Mouse (Mus musculus): ENCODE data around the gene Rhbdd1. TPM values are rescaled to one million over a fixed set of nuclear protein-coding genes. Genes with fewer than 3 reads are reported as not detected.

Rhbdd1 gene
- total and polyA plus RNA-seq, 3 experiments, result 7.5 to 10.4 TPM; not detected in 1

DNA sequence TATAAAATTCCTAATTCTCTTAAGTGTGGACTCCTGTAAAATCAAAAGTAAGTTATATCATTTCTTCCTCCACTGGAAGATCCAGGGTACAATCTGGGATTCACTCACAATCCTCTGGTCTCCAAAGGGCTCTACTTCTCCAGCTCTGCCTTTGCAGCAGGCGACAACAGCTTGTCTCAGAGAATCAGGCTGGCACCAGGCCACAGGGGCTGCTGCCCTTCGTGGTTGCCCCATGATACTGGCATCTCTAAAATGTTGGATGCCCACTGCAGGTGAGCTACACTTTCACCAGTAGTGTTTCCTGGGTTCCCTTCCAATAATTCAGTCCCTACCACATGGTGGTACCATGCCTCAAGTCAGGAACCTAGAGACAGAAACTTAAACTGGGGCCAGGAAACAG lies 67.9 kb downstream of the Rhbdd1 start (continued):
- no peak for TF ChIP-seq RCOR1 (IDR thresholded peaks at IDR 0.05; ENCODE audit: low read depth, low read length)

DNA sequence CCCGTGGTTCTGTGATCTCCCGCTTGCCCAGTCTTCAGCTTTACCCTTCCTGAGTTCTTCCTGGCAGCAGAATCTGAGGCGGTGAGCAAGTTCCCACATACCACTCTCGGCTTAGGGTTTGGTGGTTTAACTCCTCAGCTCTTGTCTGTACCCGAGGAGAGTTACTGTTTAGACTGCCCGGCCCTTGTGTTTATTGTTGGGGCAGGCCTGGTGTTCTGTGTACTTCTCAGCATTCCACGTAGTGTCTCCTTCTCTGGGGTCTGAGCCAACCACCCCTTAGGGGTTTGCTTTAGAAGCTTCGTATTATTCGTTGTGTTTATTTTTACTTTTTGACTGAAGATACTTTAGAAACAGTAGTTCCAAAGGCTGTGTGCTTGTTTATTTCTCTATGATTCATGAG lies 68.8 kb downstream of the Rhbdd1 start:
- H3K36me3 ChIP-seq (ENCODE audit: control insufficient read depth in 1 of 2, insufficient read depth in 2 of 2, low read length in 2 of 2), result no peaks in the 10 kb centered on the region; a peak in 1 of 4 replicates
- no peaks in the 10 kb centered on the region for H3K9me3 ChIP-seq (replicated peaks; ENCODE audit: insufficient read depth, low read length)
- H3K4me3 ChIP-seq (ENCODE audit: control insufficient read depth in 1 of 2, insufficient read depth in 1 of 2, low read depth in 2 of 2, low read length in 2 of 2), result no peak overlapping the region
- no peaks in the 10 kb centered on the region for H3K79me2 ChIP-seq (ENCODE audit: control insufficient read depth, insufficient read depth, low read length, poor library complexity)
- no peaks in the 10 kb centered on the region for H3K27me3 ChIP-seq (ENCODE audit: control insufficient read depth in 1 of 2, insufficient read depth in 2 of 2, low read length in 2 of 2)
- H3K4me1 ChIP-seq (ENCODE audit: control insufficient read depth in 1 of 2, insufficient read depth in 2 of 2, low read length in 2 of 2), result no peaks in the 10 kb centered on the region
- no peak overlapping the region for H3K9ac ChIP-seq (ENCODE audit: control insufficient read depth, low read depth, low read length, poor library complexity, severe bottlenecking)
- no peak for DNase-seq (ENCODE audit: low read depth, low spot score)
- H3K27ac ChIP-seq (ENCODE audit: control insufficient read depth, low read depth, low read length), result no peak overlapping the region
- no peak for TF ChIP-seq JUND (IDR thresholded peaks at IDR 0.05; ENCODE audit: low read depth, low read length)
- TF ChIP-seq UBTF (IDR thresholded peaks at IDR 0.05; ENCODE audit: borderline replicate concordance, insufficient read depth, low read depth, low read length), result no peak
- no peak for TF ChIP-seq KAT2A (conservative IDR thresholded peaks at IDR 0.05; ENCODE audit: low read depth, low read length)
- TF ChIP-seq ETS1 (IDR thresholded peaks at IDR 0.05; ENCODE audit: low read depth, low read length), result no peak
- TF ChIP-seq ZC3H11A (IDR thresholded peaks at IDR 0.05; ENCODE audit: low read depth, low read length), result no peak
- TF ChIP-seq ELF1 (IDR thresholded peaks at IDR 0.05; ENCODE audit: low read depth, low read length), result no peak
- TF ChIP-seq GABPA (IDR thresholded peaks at IDR 0.05; ENCODE audit: low read depth, low read length), result no peak
- no peak for TF ChIP-seq TBP (IDR thresholded peaks at IDR 0.05; ENCODE audit: low read depth, low read length)
- TF ChIP-seq CHD2 (IDR thresholded peaks at IDR 0.05; ENCODE audit: low read length), result no peak
- TF ChIP-seq ZNF384 (IDR thresholded peaks at IDR 0.05; ENCODE audit: low read depth, low read length), result no peak
- TF ChIP-seq E2F4 (IDR thresholded peaks at IDR 0.05; ENCODE audit: borderline replicate concordance, low read depth, low read length), result no peak
- TF ChIP-seq POLR2AphosphoS5 (IDR thresholded peaks at IDR 0.05; ENCODE audit: borderline replicate concordance, low read depth, low read length), result no peak
- no peak for TF ChIP-seq USF1 (IDR thresholded peaks at IDR 0.05; ENCODE audit: low read depth, low read length)
- no peak for TF ChIP-seq RAD21 (IDR thresholded peaks at IDR 0.05; ENCODE audit: low read depth, low read length)
- TF ChIP-seq SIN3A (IDR thresholded peaks at IDR 0.05; ENCODE audit: low read length), result no peak
- no peak for TF ChIP-seq TCF12 (IDR thresholded peaks at IDR 0.05; ENCODE audit: low read depth, low read length)
- no peak for TF ChIP-seq TAL1 (IDR thresholded peaks at IDR 0.05; ENCODE audit: low read length)
- no peak for TF ChIP-seq SMC3 (IDR thresholded peaks at IDR 0.05; ENCODE audit: low read depth, low read length)

DNA sequence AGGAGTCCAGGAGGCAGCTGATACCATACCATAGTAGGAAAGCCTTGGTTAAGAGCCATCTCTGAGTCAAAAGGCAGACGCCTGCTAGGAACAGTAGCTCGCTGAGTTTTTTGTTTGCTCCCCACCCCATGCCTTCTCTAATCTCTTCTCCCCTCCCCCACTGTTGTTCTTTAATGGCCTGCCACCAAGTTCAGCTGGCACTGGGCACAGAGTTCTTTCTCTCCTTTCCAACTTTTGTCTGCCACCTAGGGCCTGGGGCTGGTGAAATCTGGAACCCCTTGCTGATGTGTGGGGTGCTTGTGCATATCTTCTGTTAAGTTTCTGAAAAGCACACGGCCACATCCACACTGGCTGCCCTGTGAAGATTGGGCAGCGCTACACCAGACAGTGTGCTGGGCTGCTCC lies 69.6 kb downstream of the Rhbdd1 start:
- Histone ChIP-seq H3K79me2 (ENCODE audit: control insufficient read depth, insufficient read depth, low read length, poor library complexity) (no peaks in the 10 kb centered on the region), H3K4me1 (ENCODE audit: control insufficient read depth in 1 of 2, insufficient read depth in 2 of 2, low read length in 2 of 2) (no peaks in the 10 kb centered on the region), H3K9ac (ENCODE audit: control insufficient read depth, low read depth, low read length, poor library complexity, severe bottlenecking) (no peak overlapping the region), H3K27ac (ENCODE audit: control insufficient read depth, low read depth, low read length) (no peak overlapping the region), H3K36me3 (ENCODE audit: control insufficient read depth in 1 of 2, insufficient read depth in 2 of 2, low read length in 2 of 2) (no peaks in the 10 kb centered on the region; a peak in 1 of 4 replicates), H3K4me3 (ENCODE audit: control insufficient read depth in 1 of 2, insufficient read depth in 1 of 2, low read depth in 2 of 2, low read length in 2 of 2) (no peak overlapping the region), H3K9me3 (replicated peaks; ENCODE audit: insufficient read depth, low read length) (no peaks in the 10 kb centered on the region), H3K27me3 (ENCODE audit: control insufficient read depth in 1 of 2, insufficient read depth in 2 of 2, low read length in 2 of 2) (no peaks in the 10 kb centered on the region)
- DNase-seq (ENCODE audit: low read depth, low spot score), result no peak
- no peak for TF ChIP-seq HCFC1 (IDR thresholded peaks at IDR 0.05; ENCODE audit: low read depth, low read length)
- no peak for TF ChIP-seq NRF1 (IDR thresholded peaks at IDR 0.05; ENCODE audit: insufficient read depth, low read depth, low read length, poor library complexity, severe bottlenecking)
- TF ChIP-seq KAT2A (conservative IDR thresholded peaks at IDR 0.05; ENCODE audit: low read depth, low read length), result no peak
- no peak for TF ChIP-seq MAZ (IDR thresholded peaks at IDR 0.05; ENCODE audit: low read depth, low read length)
- TF ChIP-seq ZKSCAN1 (IDR thresholded peaks at IDR 0.05; ENCODE audit: low read depth, low read length), result no peak
- no peak for TF ChIP-seq CTCF (IDR thresholded peaks at IDR 0.05 in 2 of 3, conservative IDR thresholded peaks at IDR 0.05 in 1 of 3; ENCODE audit: control insufficient read depth in 1 of 3, insufficient read depth in 1 of 3, low read depth in 2 of 3, low read length in 3 of 3, poor library complexity in 1 of 3, severe bottlenecking in 1 of 3)
- no peak for TF ChIP-seq GATA1 (IDR thresholded peaks at IDR 0.05; ENCODE audit: low read depth, low read length)
- TF ChIP-seq MAX (IDR thresholded peaks at IDR 0.05; ENCODE audit: low read length), result no peak

Measured in MEL (cell line).